Mouse (Mus musculus): ENCODE measurements around the gene Fam216b. TPM values are rescaled to one million over a fixed set of nuclear protein-coding genes. Genes with fewer than 3 reads are reported as not detected.

The Fam216b gene
- polyA plus RNA-seq (2016; fragmentation: Nextera tagmentation; extraction: Ambion mirVana): not detected in 2 replicates

DNA sequence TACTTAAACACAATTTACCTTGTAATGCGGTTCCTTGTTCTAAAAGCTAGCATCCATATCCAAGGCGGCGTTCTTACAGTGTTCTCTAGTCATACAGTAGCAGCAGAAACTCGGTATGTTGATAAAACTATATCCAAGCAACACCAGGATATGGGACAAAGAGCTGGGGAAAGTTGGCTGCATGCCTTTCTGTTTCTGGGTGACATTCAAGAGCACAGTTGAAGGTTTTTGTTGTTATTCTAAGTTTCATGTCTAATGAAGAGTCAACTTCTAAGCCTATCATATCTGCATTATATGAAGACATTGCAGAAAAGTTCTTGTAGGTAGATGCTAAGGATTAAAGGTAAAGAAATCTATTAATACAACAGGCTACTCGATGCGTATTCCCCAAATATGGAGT, at the start of gene Fam216b:
TSS of gene Fam216b (minus strand) at position 101 of the 400 bp plus-strand sequence.
- 91% methylated on average over 6 of the region's 6 CpGs for WGBS
- Histone ChIP-seq H3K9me3 (replicated peaks) (no peaks in the 10 kb centered on the region), H3K27me3 (ENCODE audit: low read depth, poor library complexity, severe bottlenecking) (no peaks in the 10 kb centered on the region), H3K4me1 (no peaks in the 10 kb centered on the region; the same call in 1 of the 2 replicates), H3K4me3 (no peak within 1 kb of the TSS), H3K36me3 (no peaks in the 10 kb centered on the region), H3K27ac (no peak within 1 kb of the TSS)
- DNase-seq (ENCODE audit: low spot score): no peak

DNA sequence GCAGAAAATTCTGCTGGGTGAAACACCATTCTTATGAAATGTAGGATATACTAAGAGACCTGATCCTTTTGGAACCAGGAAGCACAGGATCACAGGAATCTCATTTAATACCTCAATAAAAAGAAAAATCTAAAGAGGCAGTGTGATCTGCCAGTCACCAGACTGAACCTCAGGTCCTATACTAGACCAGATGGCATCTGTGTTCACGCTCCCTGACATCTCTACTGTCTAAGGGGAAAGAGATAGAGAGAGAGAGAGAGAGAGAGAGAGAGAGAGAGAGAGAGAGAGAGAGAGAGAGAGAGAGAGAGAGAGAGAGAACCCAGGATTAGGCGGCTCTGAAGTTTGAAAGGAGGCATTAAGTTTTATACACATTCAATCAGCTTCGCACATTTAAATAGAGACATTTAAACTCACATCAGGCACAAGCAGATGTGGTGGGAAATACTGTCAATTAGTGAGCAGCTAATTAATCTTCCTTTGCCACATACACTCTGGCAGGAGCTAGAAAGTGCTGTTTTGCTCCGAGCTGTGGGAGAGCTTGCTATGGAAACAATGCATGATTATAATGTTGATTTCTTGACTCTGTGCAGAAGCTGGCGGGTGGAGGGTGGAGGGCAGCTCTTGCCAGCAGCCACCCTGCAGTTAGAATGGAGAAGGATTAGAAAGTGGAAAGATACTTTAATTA, 43.7 kb upstream of the Fam216b start:
- Histone ChIP-seq H3K36me3 (no peaks in the 10 kb centered on the region), H3K9me3 (replicated peaks) (no peaks in the 10 kb centered on the region), H3K27ac (no peak overlapping the region), H3K27me3 (ENCODE audit: low read depth, poor library complexity, severe bottlenecking) (no peaks in the 10 kb centered on the region), H3K4me1 (no peaks in the 10 kb centered on the region), H3K4me3 (no peak overlapping the region)
- DNase-seq (ENCODE audit: low spot score): no peak
- 58% methylated on average over 5 of the region's 5 CpGs for WGBS

DNA sequence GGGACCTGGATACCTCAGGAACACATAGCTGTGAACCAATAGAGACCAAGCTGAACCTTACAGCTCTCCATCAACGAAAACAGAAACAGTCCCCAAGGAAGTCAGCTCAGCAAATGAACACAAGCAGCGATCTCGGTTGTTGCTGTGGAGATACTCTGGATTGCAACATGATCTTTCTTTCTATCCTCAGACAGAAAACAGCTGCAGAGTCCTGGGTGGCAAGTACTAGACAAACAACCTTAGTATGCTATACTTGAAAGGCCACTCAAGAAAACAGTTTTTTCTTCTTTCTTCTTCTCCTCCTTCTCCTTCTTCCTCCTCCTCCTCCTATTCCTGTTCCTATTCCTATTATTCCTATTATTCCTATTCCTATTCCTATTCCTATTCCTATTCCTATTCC, 37.9 kb upstream of the Fam216b start:
- Histone ChIP-seq H3K4me1 (peaks cover 6% of the 10 kb centered on the region; the same call in 1 of the 2 replicates), H3K36me3 (no peaks in the 10 kb centered on the region), H3K27ac (peak overlapping the region; percentile 44; the same call in 1 of the 2 replicates), H3K9me3 (replicated peaks) (no peaks in the 10 kb centered on the region), H3K27me3 (ENCODE audit: low read depth, poor library complexity, severe bottlenecking) (no peaks in the 10 kb centered on the region), H3K4me3 (no peak overlapping the region)
- WGBS: 84% methylated on average over 3 of the region's 3 CpGs
- DNase-seq (ENCODE audit: low spot score): no peak

DNA sequence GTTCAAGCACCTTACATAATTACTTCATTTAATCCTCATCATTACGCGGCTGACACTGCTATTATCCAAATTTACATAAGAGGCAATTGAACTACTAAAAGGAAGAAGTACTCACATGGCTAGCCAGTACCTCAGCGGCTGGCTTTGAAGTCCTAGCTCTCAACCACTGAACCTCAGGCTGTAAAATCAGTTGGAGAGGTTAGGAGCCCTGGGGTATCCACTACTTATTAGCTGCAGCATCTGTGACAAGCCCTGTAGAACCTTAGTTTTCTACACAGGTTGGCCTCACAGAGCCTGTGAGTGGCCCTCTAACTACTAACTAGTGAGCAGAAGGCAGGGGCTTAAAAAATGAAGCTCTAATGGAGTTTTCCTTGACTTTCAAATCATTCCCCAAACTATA, 31.5 kb upstream of the Fam216b start:
- Histone ChIP-seq H3K4me1 (peaks cover 23% of the 10 kb centered on the region), H3K9me3 (replicated peaks) (no peaks in the 10 kb centered on the region), H3K27ac (no peak overlapping the region), H3K27me3 (ENCODE audit: low read depth, poor library complexity, severe bottlenecking) (no peaks in the 10 kb centered on the region), H3K36me3 (no peaks in the 10 kb centered on the region), H3K4me3 (no peak overlapping the region)
- no peak for DNase-seq (ENCODE audit: low spot score)
- 38% methylated on average over 3 of the region's 3 CpGs for WGBS

DNA sequence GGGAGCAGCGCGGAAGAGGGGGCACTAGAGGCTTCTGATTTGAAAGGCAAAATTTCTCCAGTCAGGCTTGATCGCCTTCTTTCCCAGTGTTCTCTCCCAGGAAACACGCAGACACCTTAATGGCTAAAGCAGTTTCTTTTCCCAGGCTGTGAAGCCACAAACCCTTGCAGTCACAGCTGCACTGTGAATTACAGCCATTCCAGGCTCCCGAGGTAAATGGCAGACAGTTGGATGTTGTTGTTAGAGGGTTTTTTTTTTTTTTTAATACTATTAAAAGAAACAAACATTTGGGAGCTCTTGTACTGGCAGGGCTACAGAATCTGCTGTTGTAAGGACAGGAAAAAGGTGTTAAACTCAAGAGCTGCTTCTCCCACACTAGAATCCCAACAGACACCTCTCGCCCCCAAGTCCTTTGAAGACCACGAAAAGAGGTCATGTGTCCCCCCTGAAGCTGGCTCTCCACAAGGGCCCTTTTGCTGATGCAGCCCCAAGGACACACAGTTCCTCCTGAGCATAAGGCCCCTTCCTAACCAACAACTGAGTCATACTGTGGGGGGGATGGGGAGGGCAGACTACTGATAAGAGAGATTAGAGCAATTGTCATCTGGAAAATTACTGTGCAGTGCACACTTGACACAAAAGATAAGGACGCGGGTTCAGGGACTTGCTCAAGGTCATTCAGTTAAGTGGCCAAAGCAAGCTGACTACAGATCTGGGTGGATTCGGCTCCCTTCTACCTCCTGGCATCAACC, 30.8 kb upstream of the Fam216b start:
- H3K4me3 ChIP-seq: no peak overlapping the region
- H3K27ac ChIP-seq: no peak overlapping the region
- H3K9me3 ChIP-seq (replicated peaks): no peaks in the 10 kb centered on the region
- DNase-seq (ENCODE audit: low spot score): no peak
- WGBS: 61% methylated on average over 10 of the region's 10 CpGs
- H3K4me1 ChIP-seq: peaks cover 23% of the 10 kb centered on the region
- H3K27me3 ChIP-seq (ENCODE audit: low read depth, poor library complexity, severe bottlenecking): no peaks in the 10 kb centered on the region
- no peaks in the 10 kb centered on the region for H3K36me3 ChIP-seq

DNA sequence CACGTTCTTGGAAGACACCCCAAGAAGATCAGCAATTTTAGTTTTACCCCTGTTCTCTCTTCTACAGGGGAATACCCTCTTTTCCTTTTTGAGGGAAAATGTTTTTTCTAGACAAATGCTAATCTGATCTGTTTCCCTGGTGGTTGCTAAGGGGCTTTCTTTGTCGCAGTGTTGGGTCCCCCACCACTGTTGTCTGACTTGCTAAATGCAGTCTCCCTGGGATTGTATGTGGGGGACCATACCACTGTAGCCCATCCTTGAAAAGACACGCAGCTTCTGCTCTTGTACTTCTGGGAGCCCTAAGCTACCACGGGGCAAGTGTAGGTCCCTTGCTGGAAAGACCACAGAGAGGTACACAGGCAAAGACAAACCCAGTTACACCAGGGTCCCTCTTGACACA, 28.9 kb upstream of the Fam216b start:
- no peak overlapping the region for H3K27ac ChIP-seq
- H3K36me3 ChIP-seq: no peaks in the 10 kb centered on the region
- no peak for DNase-seq (ENCODE audit: low spot score)
- no peaks in the 10 kb centered on the region for H3K9me3 ChIP-seq (replicated peaks)
- peaks cover 23% of the 10 kb centered on the region for H3K4me1 ChIP-seq
- 90% methylated on average over 4 of the region's 4 CpGs for WGBS
- H3K27me3 ChIP-seq (ENCODE audit: low read depth, poor library complexity, severe bottlenecking): no peaks in the 10 kb centered on the region
- H3K4me3 ChIP-seq: no peak overlapping the region

DNA sequence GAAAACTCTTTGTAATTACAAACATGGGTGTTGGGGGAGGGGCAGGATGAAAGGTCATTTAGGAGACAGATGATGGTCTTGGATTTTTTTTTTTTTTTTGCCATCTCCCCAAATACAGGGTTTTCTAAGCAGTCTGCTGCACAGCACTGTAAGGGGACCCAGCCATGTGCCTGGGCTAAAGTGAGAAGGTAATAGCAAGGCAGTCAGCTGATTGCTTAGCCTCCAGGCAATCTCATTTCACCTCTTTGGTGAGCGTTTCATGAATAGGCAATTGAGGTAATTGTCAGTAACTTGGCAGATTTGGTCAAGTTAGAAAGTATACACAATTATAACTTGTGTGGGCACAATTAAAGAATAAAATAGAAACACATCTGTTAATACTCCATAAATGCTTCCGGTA, 28.5 kb upstream of the Fam216b start:
- Histone ChIP-seq H3K4me1 (peaks cover 23% of the 10 kb centered on the region), H3K36me3 (no peaks in the 10 kb centered on the region)
- WGBS: 71% methylated on average over 2 of the region's 2 CpGs

DNA sequence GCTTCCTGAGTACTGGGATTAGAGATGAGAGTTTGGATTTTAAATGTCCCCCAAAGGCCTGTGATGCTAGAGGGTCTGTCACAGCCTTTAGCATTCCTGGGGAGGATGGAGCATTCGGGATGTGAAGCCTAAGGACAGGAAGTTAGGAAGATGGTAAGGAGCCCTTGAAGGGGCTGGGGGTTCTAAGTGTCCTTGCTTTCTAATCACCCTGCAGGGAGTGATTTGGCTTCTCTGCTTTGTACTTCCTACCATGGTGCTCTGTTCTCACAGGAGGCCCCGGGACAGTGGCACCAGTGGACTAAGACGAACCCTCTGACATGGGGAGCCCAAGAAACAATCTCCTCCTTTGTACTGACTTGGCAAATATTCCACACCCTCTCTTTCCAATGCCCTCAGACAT, 23.7 kb upstream of the Fam216b start:
- no peak overlapping the region for H3K4me3 ChIP-seq
- WGBS: 87% methylated on average over 3 of the region's 3 CpGs

More for the DNA sequence above, 28.5 kb upstream of the Fam216b start:
- Histone ChIP-seq H3K9me3 (replicated peaks) (no peaks in the 10 kb centered on the region), H3K27me3 (ENCODE audit: low read depth, poor library complexity, severe bottlenecking) (no peaks in the 10 kb centered on the region), H3K27ac (no peak overlapping the region), H3K4me3 (no peak overlapping the region)
- no peak for DNase-seq (ENCODE audit: low spot score)

DNA sequence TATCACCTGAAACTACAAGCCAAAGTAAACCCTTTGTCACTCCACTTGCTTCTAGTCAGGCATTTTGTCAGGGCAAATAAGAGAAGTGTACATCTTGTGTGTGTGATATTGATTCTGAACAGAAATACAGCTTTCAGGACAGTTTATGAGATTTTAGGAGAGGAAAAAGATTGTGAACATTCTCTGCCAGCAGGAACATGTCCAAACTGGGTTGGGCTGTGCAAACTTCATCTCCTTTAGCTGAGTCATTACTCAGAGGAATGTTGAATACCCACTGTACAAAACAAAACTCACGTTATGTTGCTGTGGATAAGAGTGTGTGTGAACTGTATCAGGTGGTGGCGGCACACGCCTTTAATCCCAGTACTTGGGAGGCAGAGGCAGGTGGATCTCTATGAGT, 22.1 kb upstream of the Fam216b start:
- Histone ChIP-seq H3K36me3 (no peaks in the 10 kb centered on the region), H3K9me3 (replicated peaks) (no peaks in the 10 kb centered on the region), H3K27ac (no peak overlapping the region), H3K27me3 (ENCODE audit: low read depth, poor library complexity, severe bottlenecking) (no peaks in the 10 kb centered on the region), H3K4me1 (no peaks in the 10 kb centered on the region), H3K4me3 (no peak overlapping the region)
- WGBS: 98% methylated on average over 3 of the region's 3 CpGs
- no peak for DNase-seq (ENCODE audit: low spot score)

More for the DNA sequence above, 23.7 kb upstream of the Fam216b start:
- Histone ChIP-seq H3K9me3 (replicated peaks) (no peaks in the 10 kb centered on the region), H3K27me3 (ENCODE audit: low read depth, poor library complexity, severe bottlenecking) (no peaks in the 10 kb centered on the region), H3K27ac (no peak overlapping the region), H3K36me3 (no peaks in the 10 kb centered on the region), H3K4me1 (peaks cover 8% of the 10 kb centered on the region; the same call in 1 of the 2 replicates)
- no peak for DNase-seq (ENCODE audit: low spot score)

DNA sequence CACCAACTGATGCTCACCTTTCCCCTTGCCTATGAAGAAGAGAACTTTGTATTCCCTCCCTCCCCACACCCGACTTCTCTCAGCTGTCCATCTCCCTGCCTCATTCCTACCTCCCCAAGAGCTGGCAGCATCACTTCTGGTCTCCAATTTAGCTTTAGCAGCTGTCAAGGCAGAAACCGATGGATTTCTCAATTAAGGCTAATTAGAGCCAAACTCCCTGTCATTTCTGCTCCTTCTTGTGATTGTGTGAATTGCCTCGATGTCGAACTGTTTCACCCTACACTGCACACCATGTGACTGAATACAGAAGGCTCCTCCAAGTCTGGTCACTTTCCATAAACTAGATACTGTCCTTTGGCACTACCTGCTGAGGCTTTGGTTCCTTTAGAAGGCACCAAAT, 20.6 kb upstream of the Fam216b start:
- Histone ChIP-seq H3K27me3 (ENCODE audit: low read depth, poor library complexity, severe bottlenecking) (no peaks in the 10 kb centered on the region), H3K36me3 (no peaks in the 10 kb centered on the region), H3K4me1 (no peaks in the 10 kb centered on the region), H3K4me3 (no peak overlapping the region), H3K27ac (no peak overlapping the region), H3K9me3 (replicated peaks) (no peaks in the 10 kb centered on the region)
- WGBS: 65% methylated on average over 4 of the region's 4 CpGs
- no peak for DNase-seq (ENCODE audit: low spot score)

DNA sequence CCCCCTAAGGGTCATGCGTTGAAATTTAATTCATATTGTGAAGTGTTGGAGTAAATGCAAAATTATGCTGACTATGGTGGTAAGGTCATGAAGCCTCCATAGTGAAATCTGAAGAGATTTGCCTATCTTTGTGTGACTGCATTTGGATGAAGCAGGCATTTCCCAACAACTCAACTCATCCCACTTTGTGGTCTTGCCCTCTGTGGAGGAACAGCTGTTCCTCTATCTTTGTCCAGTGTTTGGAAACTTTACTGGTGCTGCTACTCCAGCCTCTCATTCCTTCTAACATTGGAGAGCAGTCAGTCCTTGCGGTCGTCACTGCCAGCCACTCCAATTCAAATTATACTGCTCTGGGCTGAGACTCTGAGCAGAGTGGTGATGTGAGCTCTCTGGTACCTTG, 19.6 kb upstream of the Fam216b start:
- Histone ChIP-seq H3K27me3 (ENCODE audit: low read depth, poor library complexity, severe bottlenecking) (no peaks in the 10 kb centered on the region), H3K9me3 (replicated peaks) (no peaks in the 10 kb centered on the region), H3K4me1 (no peaks in the 10 kb centered on the region), H3K36me3 (no peaks in the 10 kb centered on the region), H3K4me3 (no peak overlapping the region), H3K27ac (no peak overlapping the region)
- DNase-seq (ENCODE audit: low spot score): no peak
- WGBS: 87% methylated on average over 3 of the region's 3 CpGs

DNA sequence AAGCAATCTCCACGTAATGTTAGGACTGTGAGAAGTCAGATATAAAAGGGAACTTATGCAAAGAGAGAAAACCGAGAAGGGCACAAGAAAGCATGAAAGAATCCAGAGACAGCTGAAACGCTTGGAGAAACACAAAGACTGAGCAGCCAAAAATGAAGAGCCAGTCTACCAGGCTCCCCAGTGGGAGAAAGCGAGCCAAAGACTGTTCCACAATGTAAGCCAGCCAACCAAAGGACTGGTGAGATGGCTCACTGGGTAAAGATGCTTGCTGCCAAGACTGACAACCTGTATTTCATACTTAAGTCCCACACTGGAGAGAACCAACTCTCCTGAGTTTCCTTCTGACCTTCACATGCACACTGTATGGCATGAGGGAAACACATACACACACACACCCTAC, 784 bp upstream of the Fam216b start:
- Histone ChIP-seq H3K27me3 (ENCODE audit: low read depth, poor library complexity, severe bottlenecking) (no peaks in the 10 kb centered on the region), H3K9me3 (replicated peaks) (no peaks in the 10 kb centered on the region), H3K4me1 (no peaks in the 10 kb centered on the region; the same call in 1 of the 2 replicates), H3K36me3 (no peaks in the 10 kb centered on the region), H3K27ac (no peak overlapping the region), H3K4me3 (no peak overlapping the region)
- 81% methylated on average over 4 of the region's 4 CpGs for WGBS
- no peak for DNase-seq (ENCODE audit: low spot score)

DNA sequence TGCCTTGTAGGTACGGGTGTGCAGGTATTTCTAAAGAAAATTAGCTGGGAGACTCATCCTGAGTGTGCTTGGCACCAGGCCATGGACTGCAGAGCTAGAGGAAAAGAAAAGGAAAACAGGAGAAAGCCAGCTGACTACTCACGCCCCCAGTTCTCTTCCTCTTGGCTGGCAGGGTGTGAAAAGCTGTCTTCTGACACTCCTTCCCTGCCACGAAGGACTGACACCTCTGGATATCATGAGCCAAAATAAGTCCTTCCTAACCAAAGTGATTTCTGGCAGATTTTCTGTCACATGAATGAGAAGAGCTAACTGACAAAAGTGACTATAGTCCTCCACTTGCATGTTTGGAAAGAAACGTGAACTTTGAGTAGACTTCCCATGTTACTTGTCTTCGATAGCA, 5.3 kb downstream of the Fam216b start:
- Histone ChIP-seq H3K27ac (no peak overlapping the region), H3K36me3 (no peaks in the 10 kb centered on the region), H3K4me1 (no peaks in the 10 kb centered on the region; the same call in 1 of the 2 replicates), H3K4me3 (no peak overlapping the region), H3K27me3 (ENCODE audit: low read depth, poor library complexity, severe bottlenecking) (no peaks in the 10 kb centered on the region), H3K9me3 (replicated peaks) (no peaks in the 10 kb centered on the region)
- WGBS: 87% methylated on average over 5 of the region's 5 CpGs
- no peak for DNase-seq (ENCODE audit: low spot score)
